Mouse (Mus musculus) liver, embryonic 14.5 days (tissue): ENCODE data around the gene Olfr10.
"Not testable (repeated sequence)": the region's sequence is repeated elsewhere in the genome, so short reads cannot be mapped to it uniquely, and the experiment has no call there.

Source experiments
- CTCF ChIP-seq: IDR thresholded peaks from 2 replicates; pipeline ENCODE4 v1.5.1; 2016; ENCODE audit warnings: antibody characterized with exemption, low read depth, control low read depth
- EP300 ChIP-seq: IDR thresholded peaks from 2 replicates; pipeline ENCODE4 v1.6.1; 2016; ENCODE audit warnings: antibody characterized with exemption, low read depth

DNA sequence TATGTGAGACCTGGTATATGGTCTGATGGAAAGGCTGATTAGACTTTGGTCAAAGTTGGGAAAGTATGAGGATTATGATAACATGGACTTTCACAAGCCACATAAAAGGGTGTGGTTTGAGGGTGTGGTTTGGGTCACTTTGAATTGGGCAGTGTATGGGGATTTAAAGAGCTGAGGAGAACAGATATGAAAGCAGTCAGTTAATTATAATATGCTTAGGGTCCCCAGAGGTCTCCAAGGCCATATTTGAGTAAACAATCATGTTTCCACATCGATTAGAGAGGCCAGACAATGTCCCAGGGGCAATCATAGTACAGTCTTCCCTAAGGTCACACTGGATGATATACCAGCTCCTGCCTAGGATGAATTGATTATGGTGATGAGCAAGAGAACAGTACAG, 19.6 kb upstream of the Olfr10 start, which contains the start of gene Olfr1392:
- TF ChIP-seq CTCF, EP300: not testable (repeated sequence)
